Mouse (Mus musculus): ENCODE measurements at regions not wholly inside any gene's neighbourhood (a gene's known extent, or its start where the extent isn't known, plus 50 kb on each side); places are given as distances from the start of the nearest gene placed in this dataset.
A peak's percentile ranks its signal among the peaks of the same experiment; 100 is the strongest.

DNA sequence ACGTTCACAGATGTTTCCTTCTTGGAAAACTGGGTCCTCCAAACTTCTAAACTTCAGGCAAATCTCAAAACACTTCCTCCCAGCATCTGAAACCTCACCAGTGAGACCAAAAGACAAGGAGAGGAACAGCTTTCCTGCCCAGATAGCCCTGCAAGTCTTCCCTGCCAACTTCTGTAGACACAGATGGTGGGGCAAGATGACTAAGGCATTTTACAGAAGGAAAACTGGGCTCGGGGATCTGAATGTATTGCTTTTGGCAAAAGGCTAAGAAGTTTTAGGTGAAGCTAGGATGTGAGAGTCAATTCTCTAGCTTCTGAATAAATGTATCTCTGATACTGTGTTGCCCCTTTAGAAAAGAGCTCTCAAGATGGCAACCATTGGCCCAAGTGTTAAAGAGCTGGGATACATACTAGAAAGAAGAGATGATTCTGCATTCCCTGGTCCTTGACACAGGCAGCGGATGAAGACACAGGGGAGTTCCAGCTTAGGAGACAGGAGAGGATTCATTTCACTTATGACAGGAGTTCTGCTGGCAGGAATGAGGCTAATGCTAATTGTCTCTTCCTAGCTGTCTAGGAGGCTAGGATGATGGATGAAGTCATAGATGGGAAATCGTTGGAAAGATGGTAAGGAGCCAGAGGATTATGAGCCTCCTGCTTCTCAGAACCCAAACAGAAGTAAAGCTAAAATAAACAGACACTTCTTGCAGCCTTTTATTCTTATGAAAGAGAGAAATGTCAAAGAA lies 108.0 kb upstream of the Ces5a start:
- TF ChIP-seq CTCF (IDR thresholded peaks at IDR 0.05; ENCODE audit: insufficient read depth, low read length) (no peak), POLR2A (IDR thresholded peaks at IDR 0.05; ENCODE audit: borderline replicate concordance, extremely low read depth, low read depth, low read length) (no peak)
- DNase-seq = no peak
- WGBS = 55% methylated on average over 4 of the region's 4 CpGs
- no peak overlapping the region for H3K4me3 ChIP-seq (replicated peaks; ENCODE audit: extremely low read depth, low read depth, low read length)
- no peaks in the 10 kb centered on the region for H3K4me1 ChIP-seq (ENCODE audit: control insufficient read depth, insufficient read depth, low read length)

DNA sequence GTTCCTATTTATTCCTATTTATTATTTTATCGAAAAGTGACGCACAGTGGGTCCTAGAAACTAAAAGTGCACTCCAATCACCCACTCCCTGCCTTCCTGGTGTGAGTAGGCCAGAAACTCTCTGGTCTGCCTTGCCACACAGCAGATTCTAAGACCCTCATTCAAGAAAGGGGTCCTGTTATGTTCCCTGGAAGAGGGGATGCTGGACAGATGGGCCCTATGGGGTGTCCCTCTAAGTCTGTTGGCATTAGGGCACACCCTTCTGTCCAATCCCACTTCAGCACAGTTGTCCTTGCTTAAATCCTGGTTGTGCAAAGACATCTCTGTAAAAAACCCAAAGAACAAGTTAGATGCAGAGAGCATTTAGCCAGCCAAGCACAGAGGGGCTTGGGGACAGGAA lies 117.8 kb upstream of the Ces5a start:
- Histone ChIP-seq H3K4me3 (replicated peaks; ENCODE audit: extremely low read depth, low read depth, low read length) (no peak overlapping the region), H3K4me1 (ENCODE audit: control insufficient read depth, insufficient read depth, low read length) (no peaks in the 10 kb centered on the region)
- TF ChIP-seq CTCF (IDR thresholded peaks at IDR 0.05; ENCODE audit: insufficient read depth, low read length) (no peak), POLR2A (IDR thresholded peaks at IDR 0.05; ENCODE audit: borderline replicate concordance, extremely low read depth, low read depth, low read length) (no peak)
- 88% methylated on average over 2 of the region's 2 CpGs for WGBS
- no peak for DNase-seq

DNA sequence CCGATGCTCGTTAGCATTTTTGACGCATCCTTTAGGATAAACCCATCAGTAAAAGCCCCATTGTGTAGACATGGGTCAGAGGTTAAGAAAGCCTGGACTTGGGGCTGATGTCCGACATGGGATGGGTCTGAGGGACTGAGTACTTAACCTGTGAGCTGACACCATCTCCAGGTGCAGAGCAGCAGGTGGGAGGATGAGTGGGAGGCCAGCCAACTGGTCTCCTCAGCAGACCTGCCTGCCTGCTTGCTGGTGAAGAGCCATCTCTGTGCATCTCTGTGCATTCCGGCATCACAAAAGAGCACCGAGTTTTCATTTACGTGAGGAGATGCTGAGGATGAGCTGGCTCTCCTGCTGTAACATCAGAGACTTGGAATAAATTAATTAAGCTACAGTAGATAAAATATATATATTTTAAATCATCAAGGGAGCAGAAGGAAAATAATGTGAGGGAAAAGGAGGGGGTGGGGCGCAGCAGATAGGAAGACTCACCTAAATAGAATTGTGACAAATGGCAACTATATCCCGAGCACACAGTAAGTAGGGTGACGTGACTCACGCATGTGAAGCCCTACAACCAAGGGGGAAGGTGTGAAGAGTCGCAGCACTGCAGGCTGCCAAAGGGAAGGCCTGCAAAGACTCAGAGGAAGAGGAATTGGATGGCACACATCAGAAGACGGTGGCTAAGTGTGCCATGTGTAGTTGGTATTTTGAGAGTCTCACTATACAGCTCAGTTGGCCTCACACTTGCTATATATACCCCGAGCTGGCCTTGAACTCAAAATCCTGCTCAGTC lies 118.5 kb upstream of the Ces5a start:
- 71% methylated on average over 14 of the region's 14 CpGs for WGBS
- H3K4me1 ChIP-seq (ENCODE audit: control insufficient read depth, insufficient read depth, low read length) = no peaks in the 10 kb centered on the region
- H3K4me3 ChIP-seq (replicated peaks; ENCODE audit: extremely low read depth, low read depth, low read length) = no peak overlapping the region
- TF ChIP-seq POLR2A (IDR thresholded peaks at IDR 0.05; ENCODE audit: borderline replicate concordance, extremely low read depth, low read depth, low read length) (no peak), CTCF (IDR thresholded peaks at IDR 0.05; ENCODE audit: insufficient read depth, low read length) (no peak)
- DNase-seq = no peak

DNA sequence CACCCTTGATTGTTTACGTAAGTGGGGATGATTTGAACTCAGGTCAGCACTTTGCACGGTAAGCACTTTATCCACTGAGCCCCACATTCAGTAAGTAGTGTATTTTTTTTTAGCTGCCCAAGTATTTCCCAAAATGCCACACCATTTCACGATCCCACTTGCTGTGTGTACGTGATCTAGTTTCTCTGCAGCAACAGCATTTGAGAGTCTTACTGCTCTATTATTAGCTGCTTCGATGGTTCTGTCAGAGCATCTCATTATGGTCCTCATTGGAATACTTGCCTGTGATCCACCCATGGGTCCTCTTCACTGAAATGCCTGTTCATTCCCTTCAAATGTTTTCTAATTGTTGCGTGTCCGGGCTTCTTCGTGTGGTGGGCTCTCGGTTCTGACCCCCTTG lies 120.1 kb upstream of the Ces5a start:
- 85% methylated on average over 9 of the region's 9 CpGs for WGBS
- Histone ChIP-seq H3K4me1 (ENCODE audit: control insufficient read depth, insufficient read depth, low read length) (no peaks in the 10 kb centered on the region), H3K4me3 (replicated peaks; ENCODE audit: extremely low read depth, low read depth, low read length) (no peak overlapping the region)
- no peak for TF ChIP-seq CTCF (IDR thresholded peaks at IDR 0.05; ENCODE audit: insufficient read depth, low read length)
- TF ChIP-seq POLR2A (IDR thresholded peaks at IDR 0.05; ENCODE audit: borderline replicate concordance, extremely low read depth, low read depth, low read length) = no peak
- no peak for DNase-seq

DNA sequence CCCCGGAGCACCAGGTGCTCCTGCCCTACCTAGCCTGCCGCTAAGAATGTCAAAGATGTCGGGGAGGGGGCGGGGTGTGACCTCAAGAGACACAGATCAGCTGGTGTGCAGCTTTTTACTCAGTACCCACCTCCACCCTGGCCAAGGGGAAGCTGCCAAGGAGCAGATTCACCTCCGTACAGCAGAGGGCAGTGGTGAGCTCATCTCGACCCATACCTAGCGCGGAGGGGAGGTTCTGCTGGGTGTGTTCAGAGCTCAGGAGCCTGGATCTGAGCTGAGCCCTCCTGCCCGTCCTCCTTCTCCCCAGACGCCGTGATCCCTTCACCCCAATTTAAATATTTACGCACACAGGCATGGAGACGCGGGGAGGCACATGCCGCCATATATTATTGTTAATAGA lies 126.1 kb upstream of the Ces5a start:
- no peaks in the 10 kb centered on the region for H3K4me1 ChIP-seq (ENCODE audit: control insufficient read depth, insufficient read depth, low read length)
- peak; percentile 62 for DNase-seq
- TF ChIP-seq POLR2A (IDR thresholded peaks at IDR 0.05; ENCODE audit: borderline replicate concordance, extremely low read depth, low read depth, low read length) = no peak
- TF ChIP-seq CTCF (IDR thresholded peaks at IDR 0.05; ENCODE audit: insufficient read depth, low read length) = peak; percentile 95
- WGBS = 8% methylated on average over 15 of the region's 15 CpGs
- no peak overlapping the region for H3K4me3 ChIP-seq (replicated peaks; ENCODE audit: extremely low read depth, low read depth, low read length)

DNA sequence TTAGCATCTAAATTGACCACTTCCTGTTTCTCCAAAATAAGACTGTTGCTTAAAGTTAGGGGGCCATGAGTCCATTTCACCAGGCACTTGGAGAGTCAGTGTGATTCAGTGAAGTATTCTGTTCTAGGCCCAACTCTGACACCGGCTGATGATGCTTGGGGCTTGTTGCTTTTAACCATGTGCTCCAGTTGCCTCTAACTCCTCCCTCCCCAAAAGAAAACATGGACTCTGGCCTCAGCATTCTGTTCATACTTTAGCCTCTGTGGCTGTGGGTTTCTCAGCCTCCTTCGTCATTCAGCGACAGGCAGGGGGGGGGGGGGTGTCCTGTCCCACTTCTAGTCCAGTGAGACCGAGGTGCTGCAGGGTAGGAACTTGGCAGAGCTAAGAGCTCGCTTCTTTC lies 126.6 kb upstream of the Ces5a start:
- no peak for TF ChIP-seq POLR2A (IDR thresholded peaks at IDR 0.05; ENCODE audit: borderline replicate concordance, extremely low read depth, low read depth, low read length)
- H3K4me3 ChIP-seq (replicated peaks; ENCODE audit: extremely low read depth, low read depth, low read length) = no peak overlapping the region
- no peaks in the 10 kb centered on the region for H3K4me1 ChIP-seq (ENCODE audit: control insufficient read depth, insufficient read depth, low read length)
- WGBS = 67% methylated on average over 5 of the region's 5 CpGs
- no peak for DNase-seq

DNA sequence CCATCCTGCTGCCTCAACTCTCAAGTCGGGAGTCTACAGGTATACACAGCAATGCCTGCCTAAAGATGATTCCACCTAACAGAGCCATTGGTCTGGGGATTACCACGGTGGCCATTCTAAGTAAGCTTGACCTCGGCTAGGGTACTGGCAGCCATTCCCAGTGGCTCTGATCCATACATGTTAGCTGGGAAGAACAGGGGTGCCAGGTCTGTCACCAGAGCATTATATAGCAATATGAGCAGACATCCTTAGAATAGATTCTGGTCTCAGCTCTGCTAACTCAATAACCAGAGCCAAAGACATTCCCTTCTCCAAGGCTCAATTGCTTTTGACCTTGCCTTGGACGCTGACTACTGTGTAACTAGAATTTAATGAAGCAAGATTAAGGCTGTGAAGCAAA lies 128.2 kb upstream of the Ces5a start:
- DNase-seq = no peak
- Histone ChIP-seq H3K4me3 (replicated peaks; ENCODE audit: extremely low read depth, low read depth, low read length) (no peak overlapping the region), H3K4me1 (ENCODE audit: control insufficient read depth, insufficient read depth, low read length) (peaks cover 7% of the 10 kb centered on the region)
- TF ChIP-seq CTCF (IDR thresholded peaks at IDR 0.05; ENCODE audit: insufficient read depth, low read length) (no peak), POLR2A (IDR thresholded peaks at IDR 0.05; ENCODE audit: borderline replicate concordance, extremely low read depth, low read depth, low read length) (no peak)
- 86% methylated on average over 4 of the region's 4 CpGs for WGBS

DNA sequence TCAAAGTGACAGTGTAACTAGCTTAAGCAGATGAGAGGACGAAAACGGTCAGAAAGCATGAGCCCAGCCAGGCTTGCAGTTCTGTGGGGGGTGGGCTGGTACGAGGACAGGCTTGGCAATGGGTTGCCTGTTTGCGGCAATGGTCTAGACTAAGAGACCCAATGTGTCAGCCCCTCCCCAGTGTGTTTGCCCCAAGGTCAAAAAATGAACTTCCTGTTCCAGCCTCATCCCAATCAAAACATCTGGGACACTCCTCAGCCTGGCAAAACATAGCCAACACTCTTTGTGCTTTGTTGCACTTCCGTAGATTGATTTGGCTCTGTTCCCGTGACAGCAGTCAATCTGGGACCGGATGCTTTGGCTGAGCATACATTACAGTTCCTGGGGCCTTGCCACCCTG lies 132.7 kb upstream of the Ces5a start:
- DNase-seq = no peak
- no peak for TF ChIP-seq CTCF (IDR thresholded peaks at IDR 0.05; ENCODE audit: insufficient read depth, low read length)
- no peak for TF ChIP-seq POLR2A (IDR thresholded peaks at IDR 0.05; ENCODE audit: borderline replicate concordance, extremely low read depth, low read depth, low read length)
- peaks cover 7% of the 10 kb centered on the region for H3K4me1 ChIP-seq (ENCODE audit: control insufficient read depth, insufficient read depth, low read length)
- 26% methylated on average over 7 of the region's 7 CpGs for WGBS
- H3K4me3 ChIP-seq (replicated peaks; ENCODE audit: extremely low read depth, low read depth, low read length) = no peak overlapping the region

DNA sequence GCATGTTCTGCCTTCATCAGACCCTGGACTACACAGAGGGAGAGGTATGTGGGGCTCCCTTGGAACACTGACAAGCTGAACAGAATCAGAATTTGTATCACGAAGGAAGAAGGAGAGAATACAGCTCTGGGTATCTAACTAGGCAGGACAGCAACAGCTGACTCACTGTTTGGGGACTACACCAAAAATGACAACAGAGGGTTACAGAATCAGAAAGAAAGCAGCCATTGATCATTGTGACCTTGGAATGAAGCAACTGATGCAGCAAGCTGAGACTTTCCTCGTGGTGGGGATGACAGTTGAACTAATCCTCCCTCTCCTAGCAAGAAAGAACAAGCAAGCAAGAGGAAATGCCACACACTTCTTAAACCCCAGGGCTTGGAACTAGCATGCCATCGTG lies 135.0 kb upstream of the Gnao1 start:
- 49% methylated on average over 3 of the region's 3 CpGs for WGBS
- Histone ChIP-seq H3K4me3 (replicated peaks; ENCODE audit: extremely low read depth, low read depth, low read length) (no peak overlapping the region), H3K4me1 (ENCODE audit: control insufficient read depth, insufficient read depth, low read length) (no peaks in the 10 kb centered on the region)
- no peak for DNase-seq
- TF ChIP-seq POLR2A (IDR thresholded peaks at IDR 0.05; ENCODE audit: borderline replicate concordance, extremely low read depth, low read depth, low read length) (no peak), CTCF (IDR thresholded peaks at IDR 0.05; ENCODE audit: insufficient read depth, low read length) (no peak)
